Mouse (Mus musculus) heart, adult 8-10 months (tissue): ENCODE measurements around the gene Prkch. TPM values are rescaled to one million over a fixed set of nuclear protein-coding genes. Genes with fewer than 3 reads are reported as not detected.
A peak's percentile ranks its signal among the peaks of the same experiment; 100 is the strongest.

Experiments
- DNase-seq: peaks from one replicate; pipeline ENCODE4 v3.0.0; 2022; ENCODE audit warnings: low spot score
- total RNA-seq, 4 experiments: library from RNA; stranded (reverse); gene quantifications; 2 replicates each; pipeline ENCODE4 v1.2.4; 2022

Prkch gene
- total RNA-seq, 4 experiments from 2014 or later = 14.1 to 19.8 (median 15.4) TPM

GRCm38 (mm10) chr12:73610831-73611370 is 26.3 kb downstream of the Prkch start:
- no peak for DNase-seq

GRCm38 (mm10) chr12:73611741-73612140 is 27.1 kb downstream of the Prkch start:
- DNase-seq = no peak

- no peak for DNase-seq
Measured at GRCm38 (mm10) chr12:73613183-73613582, 28.6 kb downstream of the Prkch start.

- peak; percentile 50 for DNase-seq
Measured at GRCm38 (mm10) chr12:73617652-73618051, 33.1 kb downstream of the Prkch start.

- no peak for DNase-seq
Measured at GRCm38 (mm10) chr12:73625277-73626032, 40.9 kb downstream of the Prkch start.

GRCm38 (mm10) chr12:73627902-73628301 is 43.3 kb downstream of the Prkch start:
- no peak for DNase-seq

- no peak for DNase-seq
Measured at GRCm38 (mm10) chr12:73630596-73630995, 46.0 kb downstream of the Prkch start.

- DNase-seq = no peak
Measured at GRCm38 (mm10) chr12:73631148-73631547, 46.6 kb downstream of the Prkch start.

- DNase-seq = peak; percentile 16
Measured at GRCm38 (mm10) chr12:73632671-73633244, 48.2 kb downstream of the Prkch start.

GRCm38 (mm10) chr12:73633707-73634106 is 49.1 kb downstream of the Prkch start:
- DNase-seq = no peak

- no peak for DNase-seq
Measured at GRCm38 (mm10) chr12:73639571-73639970, 55.0 kb downstream of the Prkch start.

GRCm38 (mm10) chr12:73641183-73641582 is 56.6 kb downstream of the Prkch start:
- no peak for DNase-seq

GRCm38 (mm10) chr12:73645216-73645615 is 60.6 kb downstream of the Prkch start:
- no peak for DNase-seq

GRCm38 (mm10) chr12:73647686-73648085 is 63.1 kb downstream of the Prkch start:
- DNase-seq = no peak

GRCm38 (mm10) chr12:73656568-73657204 is 72.1 kb downstream of the Prkch start:
- DNase-seq = no peak

- no peak for DNase-seq
Measured at GRCm38 (mm10) chr12:73663421-73663820, 78.8 kb downstream of the Prkch start.

- DNase-seq = no peak
Measured at GRCm38 (mm10) chr12:73666701-73667100, 82.1 kb downstream of the Prkch start.

- no peak for DNase-seq
Measured at GRCm38 (mm10) chr12:73667607-73668006, 83.0 kb downstream of the Prkch start.

GRCm38 (mm10) chr12:73670739-73671138 is 86.1 kb downstream of the Prkch start:
- DNase-seq = peak; percentile 41

- peak; percentile 77 for DNase-seq
Measured at GRCm38 (mm10) chr12:73671540-73671939, 86.9 kb downstream of the Prkch start.

- no peak for DNase-seq
Measured at GRCm38 (mm10) chr12:73672007-73672406, 87.4 kb downstream of the Prkch start.

GRCm38 (mm10) chr12:73673783-73674182 is 89.2 kb downstream of the Prkch start:
- DNase-seq = no peak

- DNase-seq = no peak
Measured at GRCm38 (mm10) chr12:73675212-73675611, 90.6 kb downstream of the Prkch start.
